Mouse (Mus musculus) MEL (cell line): ENCODE data around the gene Map2k5.

Experiments
- CTCF ChIP-seq, 3 experiments: IDR thresholded peaks in 2 of 3; conservative IDR thresholded peaks in 1 of 3; 2 replicates each; pipeline ENCODE4 v1.5.1; 2011 to 2012; ENCODE audit warnings: low read length in 3 of 3, low read depth in 2 of 3, mild to moderate bottlenecking in 2 of 3, improper control_type of control experiment in 1 of 3, inconsistent platforms in 1 of 3, mixed read lengths in 1 of 3, moderate library complexity in 1 of 3; ENCODE audit not compliant: control insufficient read depth in 1 of 3, insufficient read depth in 1 of 3, poor library complexity in 1 of 3, severe bottlenecking in 1 of 3
- ETS1 ChIP-seq: IDR thresholded peaks from 2 replicates; pipeline ENCODE4 v1.6.1; 2012; ENCODE audit warnings: low read depth, mild to moderate bottlenecking, inconsistent platforms, low read length, improper control_type of control experiment, moderate library complexity
- HCFC1 ChIP-seq: IDR thresholded peaks from 2 replicates; pipeline ENCODE4 v1.6.1; 2012; ENCODE audit warnings: low read depth, mild to moderate bottlenecking, inconsistent platforms, low read length, improper control_type of control experiment, moderate library complexity
- MAX ChIP-seq: IDR thresholded peaks from 2 replicates; pipeline ENCODE4 v1.6.1; 2011; ENCODE audit warnings: low read length, improper control_type of control experiment
- MAZ ChIP-seq: IDR thresholded peaks from 2 replicates; pipeline ENCODE4 v1.6.1; 2012; ENCODE audit warnings: low read depth, mild to moderate bottlenecking, inconsistent platforms, low read length, improper control_type of control experiment
- MEF2A ChIP-seq: IDR thresholded peaks from 2 replicates; pipeline ENCODE4 v1.6.1; 2014; ENCODE audit warnings: low read depth, mild to moderate bottlenecking, inconsistent platforms, low read length, improper control_type of control experiment; ENCODE audit not compliant: poor library complexity, insufficient replicate concordance, severe bottlenecking; ENCODE audit errors: extremely low read depth
- POLR2A ChIP-seq, 2 experiments: IDR thresholded peaks; 2 replicates each; pipeline ENCODE4 v1.6.1; 2011 to 2012; ENCODE audit warnings: low read length in 2 of 2, mild to moderate bottlenecking in 2 of 2, control low read depth in 1 of 2, improper control_type of control experiment in 1 of 2, low read depth in 1 of 2, moderate library complexity in 1 of 2; ENCODE audit not compliant: control insufficient read depth in 1 of 2, insufficient read depth in 1 of 2, poor library complexity in 1 of 2
- RAD21 ChIP-seq: IDR thresholded peaks from 2 replicates; pipeline ENCODE4 v1.6.1; 2011; ENCODE audit warnings: mild to moderate bottlenecking, low read depth, low read length, improper control_type of control experiment
- ZMIZ1 ChIP-seq: IDR thresholded peaks from 2 replicates; pipeline ENCODE4 v1.6.1; 2012; ENCODE audit warnings: low read depth, mild to moderate bottlenecking, inconsistent platforms, low read length, improper control_type of control experiment, moderate library complexity

GRCm38 (mm10) chr9:63348146-63348545, 29.6 kb downstream of the Map2k5 start:
- TF ChIP-seq POLR2A (IDR thresholded peaks at IDR 0.05; ENCODE audit: control insufficient read depth in 1 of 2, insufficient read depth in 1 of 2, low read depth in 1 of 2, low read length in 2 of 2, poor library complexity in 1 of 2), result no peak
- no peak for TF ChIP-seq ZMIZ1
- TF ChIP-seq MAZ, result no peak
- TF ChIP-seq MEF2A, result no peak
- no peak for TF ChIP-seq CTCF (IDR thresholded peaks at IDR 0.05 in 2 of 3, conservative IDR thresholded peaks at IDR 0.05 in 1 of 3; ENCODE audit: control insufficient read depth in 1 of 3, insufficient read depth in 1 of 3, low read depth in 2 of 3, low read length in 3 of 3, poor library complexity in 1 of 3, severe bottlenecking in 1 of 3)
- no peak for TF ChIP-seq RAD21
- TF ChIP-seq MAX, result no peak
- no peak for TF ChIP-seq HCFC1
- no peak for TF ChIP-seq ETS1
